Mouse (Mus musculus): Measurements from ENCODE around the gene Ereg.

Gene Ereg

GRCm38 (mm10) chr5:91113967-91114366 lies 39.5 kb downstream of the Ereg start:
- DNase-seq = no peak

GRCm38 (mm10) chr5:91114574-91114973 lies 40.2 kb downstream of the Ereg start:
- DNase-seq = no peak

- DNase-seq = no peak
Observed at GRCm38 (mm10) chr5:91118618-91119017, 44.2 kb downstream of the Ereg start.

GRCm38 (mm10) chr5:91123404-91123803 lies 49.0 kb downstream of the Ereg start:
- DNase-seq = no peak

- DNase-seq = no peak
Observed at GRCm38 (mm10) chr5:91124140-91124539, 49.7 kb downstream of the Ereg start.

- no peak for DNase-seq
Observed at GRCm38 (mm10) chr5:91126623-91127022, 52.2 kb downstream of the Ereg start.

DNA sequence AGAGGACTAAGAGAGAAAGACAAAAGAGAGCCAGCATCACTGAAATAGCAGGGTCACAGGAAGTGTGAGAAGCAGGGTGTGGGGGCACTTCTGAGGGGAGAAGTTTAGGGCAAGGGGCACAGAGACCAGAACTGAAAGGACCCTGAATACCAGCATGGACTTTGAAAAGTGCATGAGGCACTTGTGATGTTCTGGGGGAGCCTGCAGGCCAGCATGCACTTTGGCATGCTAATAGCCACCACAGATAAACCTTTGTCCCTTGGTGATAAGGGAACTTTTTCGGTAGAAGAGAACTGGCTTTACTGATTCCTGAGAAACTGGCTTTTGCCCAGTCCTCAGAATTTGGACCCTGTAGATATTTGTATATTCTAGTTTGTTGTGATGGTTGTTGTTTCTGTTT lies 60.5 kb downstream of the Ereg start:
- no peak for DNase-seq

- no peak for DNase-seq
Observed at GRCm38 (mm10) chr5:91138970-91139369, 64.5 kb downstream of the Ereg start.

DNA sequence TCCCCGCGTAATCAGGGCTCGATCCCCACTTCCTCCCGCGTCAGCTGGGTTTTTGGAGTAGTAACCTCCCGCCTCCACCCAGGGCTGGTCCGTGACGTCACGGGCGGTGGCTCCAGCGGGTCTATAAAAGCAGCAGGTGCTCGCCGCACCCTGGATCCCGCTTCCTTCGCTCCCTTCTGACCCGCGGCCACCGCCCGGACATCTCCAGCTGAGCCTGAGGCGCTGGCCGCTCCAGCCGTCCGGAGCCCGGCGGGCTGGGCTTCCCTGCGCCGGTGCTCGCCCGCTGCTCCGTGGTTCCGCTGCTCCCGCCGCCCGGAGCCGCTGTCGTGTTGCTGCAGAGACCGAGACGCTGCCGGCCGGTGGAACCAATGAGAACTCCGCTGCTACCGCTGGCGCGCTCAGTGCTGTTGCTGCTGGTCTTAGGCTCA lies 65.0 kb downstream of the Ereg start, which contains the start of gene Areg:
TSS of gene Areg (plus strand) at position 154 of the 428 bp plus-strand sequence.
- DNase-seq = peak; percentile 57

DNA sequence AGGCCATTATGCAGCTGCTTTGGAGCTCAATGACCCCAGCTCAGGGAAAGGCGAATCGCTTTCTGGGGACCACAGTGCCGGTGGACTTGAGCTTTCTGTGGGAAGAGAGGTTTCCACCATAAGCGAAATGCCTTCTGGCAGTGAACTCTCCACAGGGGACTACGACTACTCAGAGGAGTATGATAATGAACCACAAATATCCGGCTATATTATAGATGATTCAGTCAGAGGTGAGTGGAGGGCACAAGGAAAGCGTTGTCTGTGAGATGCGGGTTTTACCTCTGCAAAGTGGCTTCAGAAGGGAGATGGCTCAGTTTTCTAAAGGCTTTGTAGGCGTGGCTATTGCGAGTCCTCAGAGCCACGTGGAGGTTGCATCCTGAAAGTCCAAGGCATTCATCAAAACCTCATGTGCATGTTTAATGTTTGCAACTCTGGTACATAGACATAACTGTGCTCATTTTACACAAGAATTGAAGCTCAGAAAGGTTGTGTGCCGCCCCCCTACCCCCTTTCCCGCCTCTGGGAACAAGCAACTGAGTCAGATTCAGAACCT lies 66.5 kb downstream of the Ereg start:
- DNase-seq = no peak
